ENCODE assay signal across 13 mouse cellular contexts in the genomic region with DNA sequence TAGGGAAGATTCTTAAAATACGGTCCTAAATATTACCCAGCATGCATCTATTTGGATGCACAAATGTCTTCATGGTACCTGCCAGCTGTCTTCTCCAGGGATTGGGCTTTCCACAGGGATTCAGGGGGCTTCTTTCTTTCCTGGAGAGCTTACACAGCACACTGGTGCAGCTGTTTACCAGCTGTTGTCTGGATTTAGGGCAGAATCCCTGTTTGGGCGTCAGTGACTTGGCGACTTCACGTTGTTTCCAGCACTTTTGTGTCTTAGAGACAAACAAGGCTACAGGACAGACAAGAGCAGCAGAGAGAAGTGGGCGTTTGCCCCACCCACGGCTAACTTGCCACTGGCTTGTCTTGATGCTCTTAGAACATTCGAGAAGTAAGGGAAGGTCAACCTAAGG. TPM values are rescaled to one million over a fixed set of nuclear protein-coding genes. Genes with fewer than 3 reads are reported as not detected.
A peak's percentile ranks its signal among the peaks of the same experiment; 100 is the strongest.
DNase-seq lines count a peak whose midpoint lies in the region; ATAC-seq and TF ChIP-seq lines count a peak whose summit lies in the region.
"Had no signal": no experiment of that assay in that cellular context is flagged by ENCODE, and none has a peak within 500 bp of the region (broad histone marks: within the 10 kb centered on the region; RNA-seq: fewer than 3 reads in every experiment).

No protein-coding gene starts in this region.

- no peak for TF ChIP-seq CTCF in lung, embryonic 14.5 days (IDR thresholded peaks at IDR 0.05; ENCODE audit: low read depth)

- H3K4me3 ChIP-seq in limb, embryonic 13.5 days: no peak overlapping the region
- H3K4me3 ChIP-seq in limb, embryonic 10.5 days: no peak overlapping the region
- no peak overlapping the region for H3K4me3 ChIP-seq in lung, embryonic 14.5 days (ENCODE audit: low read depth, low read length)
- no peak overlapping the region for H3K4me3 ChIP-seq in stomach, embryonic 16.5 days (replicated peaks; ENCODE audit: low read length)
- no peak overlapping the region for H3K4me3 ChIP-seq in kidney, embryonic 14.5 days (ENCODE audit: low read length)
- H3K4me3 ChIP-seq: hindbrain, embryonic 10.5 days; limb, embryonic 12.5 days; stomach, embryonic 15.5 days had no signal

- H3K9me3 ChIP-seq in limb, embryonic 13.5 days: no peaks in the 10 kb centered on the region
- H3K9me3 ChIP-seq in limb, embryonic 10.5 days (replicated peaks): no peaks in the 10 kb centered on the region
- no peaks in the 10 kb centered on the region for H3K9me3 ChIP-seq in lung, embryonic 14.5 days (ENCODE audit: low read depth, low read length)
- H3K9me3 ChIP-seq in stomach, embryonic 16.5 days (replicated peaks; ENCODE audit: control insufficient read depth, low read length): no peaks in the 10 kb centered on the region
- no peaks in the 10 kb centered on the region for H3K9me3 ChIP-seq in kidney, embryonic 14.5 days (ENCODE audit: control insufficient read depth, low read length)
- H3K9me3 ChIP-seq: hindbrain, embryonic 10.5 days; limb, embryonic 12.5 days; stomach, embryonic 15.5 days had no signal

- 75% methylated on average over 7 of the region's 7 CpGs for WGBS in limb, embryonic 13.5 days
- WGBS in limb, embryonic 10.5 days: 89% methylated on average over 7 of the region's 7 CpGs
- WGBS in lung, embryonic 14.5 days: 65% methylated on average over 7 of the region's 7 CpGs
- 68% methylated on average over 7 of the region's 7 CpGs for WGBS in stomach, embryonic 16.5 days
- 82% methylated on average over 7 of the region's 7 CpGs for WGBS in kidney, embryonic 14.5 days

- no peak overlapping the region for H3K4me2 ChIP-seq in limb, embryonic 13.5 days (replicated peaks)
- no peak overlapping the region for H3K4me2 ChIP-seq in lung, embryonic 14.5 days
- H3K4me2 ChIP-seq in stomach, embryonic 16.5 days (ENCODE audit: low read depth, low read length): no peak overlapping the region
- no peak overlapping the region for H3K4me2 ChIP-seq in kidney, embryonic 14.5 days (replicated peaks; ENCODE audit: low read depth, low read length)
- H3K4me2 ChIP-seq: limb, embryonic 12.5 days; stomach, embryonic 15.5 days had no signal

- H3K4me1 ChIP-seq in limb, embryonic 13.5 days: no peaks in the 10 kb centered on the region
- H3K4me1 ChIP-seq in limb, embryonic 10.5 days: no peaks in the 10 kb centered on the region
- H3K4me1 ChIP-seq in lung, embryonic 14.5 days (ENCODE audit: insufficient read depth): 0 out of 2 replicates have a peak, but pooled peaks cover 2% of the 10 kb centered on the region
- no peaks in the 10 kb centered on the region for H3K4me1 ChIP-seq in stomach, embryonic 16.5 days (ENCODE audit: control insufficient read depth, insufficient read depth, low read length)
- H3K4me1 ChIP-seq in kidney, embryonic 14.5 days (ENCODE audit: control insufficient read depth, insufficient read depth, low read length): no peaks in the 10 kb centered on the region
- H3K4me1 ChIP-seq: hindbrain, embryonic 10.5 days; limb, embryonic 12.5 days; stomach, embryonic 15.5 days had no signal

- no peak overlapping the region for H3K27ac ChIP-seq in limb, embryonic 13.5 days
- no peak overlapping the region for H3K27ac ChIP-seq in limb, embryonic 10.5 days
- no peak overlapping the region for H3K27ac ChIP-seq in lung, embryonic 14.5 days (ENCODE audit: low read depth)
- no peak overlapping the region for H3K27ac ChIP-seq in stomach, embryonic 16.5 days (ENCODE audit: low read length)
- H3K27ac ChIP-seq in kidney, embryonic 14.5 days (ENCODE audit: low read depth, low read length): no peak overlapping the region
- H3K27ac ChIP-seq: hindbrain, embryonic 10.5 days; limb, embryonic 12.5 days had no signal

- no peaks in the 10 kb centered on the region for H3K27me3 ChIP-seq in limb, embryonic 13.5 days
- no peaks in the 10 kb centered on the region for H3K27me3 ChIP-seq in limb, embryonic 10.5 days (ENCODE audit: low read depth, poor library complexity, severe bottlenecking)
- H3K27me3 ChIP-seq in lung, embryonic 14.5 days (ENCODE audit: insufficient read depth, low read length): no peaks in the 10 kb centered on the region
- no peaks in the 10 kb centered on the region for H3K27me3 ChIP-seq in stomach, embryonic 16.5 days (ENCODE audit: control insufficient read depth, insufficient read depth, low read length)
- no peaks in the 10 kb centered on the region for H3K27me3 ChIP-seq in kidney, embryonic 14.5 days (ENCODE audit: control insufficient read depth, insufficient read depth, low read length)
- H3K27me3 ChIP-seq: limb, embryonic 12.5 days; stomach, embryonic 15.5 days had no signal

- ATAC-seq in limb, embryonic 13.5 days (ENCODE audit: low FRiP score, low read depth): peak; percentile 75
- no peak for ATAC-seq in lung, embryonic 14.5 days (ENCODE audit: insufficient read depth)
- 0 out of 2 replicates have a peak, but pooled peaks have one; percentile 21 for ATAC-seq in stomach, embryonic 16.5 days (ENCODE audit: insufficient read depth, low FRiP score)
- no peak for ATAC-seq in kidney, embryonic 14.5 days (ENCODE audit: low FRiP score, low TSS enrichment)

- no peak overlapping the region for H3K9ac ChIP-seq in limb, embryonic 13.5 days
- no peak overlapping the region for H3K9ac ChIP-seq in lung, embryonic 14.5 days
- H3K9ac ChIP-seq in stomach, embryonic 16.5 days (ENCODE audit: low read length): no peak overlapping the region
- H3K9ac ChIP-seq in kidney, embryonic 14.5 days (ENCODE audit: low read depth, low read length): no peak overlapping the region
- H3K9ac ChIP-seq: limb, embryonic 12.5 days; stomach, embryonic 15.5 days had no signal

- peaks cover 7% of the 10 kb centered on the region; the same call in 1 of the 2 replicates for H3K36me3 ChIP-seq in limb, embryonic 13.5 days
- H3K36me3 ChIP-seq in limb, embryonic 10.5 days: peaks cover 3% of the 10 kb centered on the region
- 0 out of 2 replicates have a peak, but pooled peaks cover under 1% of the 10 kb centered on the region for H3K36me3 ChIP-seq in lung, embryonic 14.5 days (ENCODE audit: insufficient read depth)
- H3K36me3 ChIP-seq in stomach, embryonic 16.5 days (ENCODE audit: control insufficient read depth, insufficient read depth, low read length): no peaks in the 10 kb centered on the region
- H3K36me3 ChIP-seq in kidney, embryonic 14.5 days (ENCODE audit: control insufficient read depth, insufficient read depth, low read length): peaks cover under 1% of the 10 kb centered on the region; the same call in 1 of the 2 replicates
- H3K36me3 ChIP-seq: stomach, embryonic 15.5 days had no signal

- no peak for DNase-seq in limb, embryonic 10.5 days (ENCODE audit: low spot score)
- DNase-seq in gastrocnemius, postnatal 25 days: peak; percentile 50
- peak; percentile 31 for DNase-seq in lung, embryonic 14.5 days
- DNase-seq in cerebellum, postnatal 4 days (ENCODE audit: low spot score in 2 of 2): no peak
- DNase-seq in cerebellum, postnatal 10 days: no peak
- DNase-seq: cerebellum, postnatal 14 days; right cerebral cortex, postnatal 25 days had no signal

RNA-seq across cellular contexts. Expression of a gene that starts 16.1 kb away (rescaled TPM):
- polyA plus RNA-seq in limb, embryonic 13.5 days (2015; fragmentation: Nextera tagmentation; extraction: Ambion mirVana): 81.9 and 85.8 TPM in 2 replicates
- polyA plus RNA-seq in limb, embryonic 10.5 days (2016; fragmentation: Nextera tagmentation; extraction: Ambion mirVana): 38.7 and 71.3 TPM in 2 replicates
- total RNA-seq in gastrocnemius, postnatal 25 days (2021): 1 to 10 TPM; 8.6 to 9.9 TPM
- 50.9 and 53.5 TPM in 2 replicates for polyA plus RNA-seq in lung, embryonic 14.5 days (2014; fragmentation: Nextera tagmentation; extraction: Ambion mirVana)
- polyA plus RNA-seq in stomach, embryonic 16.5 days (2015; fragmentation: Nextera tagmentation; extraction: Ambion mirVana): 32.3 and 32.5 TPM in 2 replicates
- polyA plus RNA-seq in kidney, embryonic 14.5 days (2014; fragmentation: Nextera tagmentation; extraction: Ambion mirVana): 53.2 and 69.4 TPM in 2 replicates

Comparison
In these comparisons a context has a peak if more than half of its experiments do, and no peak if none do; other contexts are left out.
1. ATAC-seq: peak in limb, embryonic 13.5 days (single experiment) and stomach, embryonic 16.5 days (single experiment); none in lung, embryonic 14.5 days (single experiment) and kidney, embryonic 14.5 days (single experiment).
2. DNase-seq: peak in gastrocnemius, postnatal 25 days (single experiment) and lung, embryonic 14.5 days (single experiment); none in limb, embryonic 10.5 days (single experiment), cerebellum, postnatal 4 days (0 of 2) and cerebellum, postnatal 10 days (0 of 2).